Mouse (Mus musculus) spleen, adult 12 weeks (tissue): ENCODE data around the gene Kif2a.
A peak's percentile ranks its signal among the peaks of the same experiment; 100 is the strongest.

ENCODE experiments used
- DNase-seq: peaks from one replicate; pipeline ENCODE4 v3.0.0; 2022; ENCODE audit warnings: low spot score

Gene Kif2a

GRCm38 (mm10) chr13:107021461-107022265, at the start of gene Kif2a:
Kif2a (minus strand) TSS chr13:107022126.
- peak; percentile 47 for DNase-seq

- no peak for DNase-seq
These were observed 47.1 kb upstream of the Kif2a start for GRCm38 (mm10) chr13:107069061-107069460.

- no peak for DNase-seq
These were observed 43.4 kb upstream of the Kif2a start for GRCm38 (mm10) chr13:107065098-107065855.

GRCm38 (mm10) chr13:107064263-107064662, 42.3 kb upstream of the Kif2a start:
- DNase-seq = peak; percentile 11

GRCm38 (mm10) chr13:107063115-107063807, 41.3 kb upstream of the Kif2a start:
- DNase-seq = peak; percentile 58

GRCm38 (mm10) chr13:107060098-107060497, 38.2 kb upstream of the Kif2a start:
- no peak for DNase-seq

- DNase-seq = no peak
These were observed 37.5 kb upstream of the Kif2a start for GRCm38 (mm10) chr13:107059460-107059859.

- DNase-seq = peak; percentile 28
These were observed 34.4 kb upstream of the Kif2a start for GRCm38 (mm10) chr13:107056318-107056717.

- DNase-seq = no peak
These were observed 32.6 kb upstream of the Kif2a start for GRCm38 (mm10) chr13:107054496-107054895.

- DNase-seq = no peak
These were observed 29.4 kb upstream of the Kif2a start for GRCm38 (mm10) chr13:107051342-107051741.

GRCm38 (mm10) chr13:107044229-107044628, 22.3 kb upstream of the Kif2a start:
- no peak for DNase-seq

GRCm38 (mm10) chr13:107042551-107042950, 20.6 kb upstream of the Kif2a start:
- no peak for DNase-seq

GRCm38 (mm10) chr13:107039493-107039892, 17.6 kb upstream of the Kif2a start:
- DNase-seq = no peak

GRCm38 (mm10) chr13:107038346-107038745, 16.4 kb upstream of the Kif2a start:
- no peak for DNase-seq

- no peak for DNase-seq
These were observed 13.7 kb upstream of the Kif2a start for GRCm38 (mm10) chr13:107035511-107036113.

GRCm38 (mm10) chr13:107035078-107035477, 13.2 kb upstream of the Kif2a start:
- no peak for DNase-seq

- DNase-seq = no peak
These were observed 12.3 kb upstream of the Kif2a start for GRCm38 (mm10) chr13:107034028-107034920.

- DNase-seq = no peak
These were observed 9.3 kb upstream of the Kif2a start for GRCm38 (mm10) chr13:107031228-107031627.

GRCm38 (mm10) chr13:107027218-107027617, 5.3 kb upstream of the Kif2a start:
- DNase-seq = no peak

- no peak for DNase-seq
These were observed 3.7 kb upstream of the Kif2a start for GRCm38 (mm10) chr13:107025663-107026062.
